Mouse (Mus musculus) intestine, embryonic 14.5 days (tissue): ENCODE data around the gene Gm49416. TPM values are rescaled to one million over a fixed set of nuclear protein-coding genes. Genes with fewer than 3 reads are reported as not detected.

Experiments used
- ATAC-seq: fragments of 200-750 bp; cut with Nextera tagmentation; replicated peaks from 2 replicates; pipeline ENCODE4 v1.8.0; 2017; ENCODE audit warnings: low read depth, moderate number of reproducible peaks, moderate TSS enrichment, moderate library complexity; ENCODE audit not compliant: low FRiP score, low TSS enrichment
- DNase-seq: peaks from one replicate; pipeline ENCODE4 v3.0.0-alpha.2; 2018; ENCODE audit warnings: low spot score
- H3K27ac ChIP-seq: fragments of 300-500 bp; sonication (generic); 2 replicates; pipeline ENCODE4 v1.5.1; 2014; ENCODE audit warnings: low read depth, mild to moderate bottlenecking, control low read depth
- H3K27me3 ChIP-seq: fragments of 300-500 bp; sonication (generic); replicated peaks from 2 replicates; pipeline ENCODE4 v1.6.1; 2014; ENCODE audit warnings: low read length, control low read depth; ENCODE audit not compliant: control insufficient read depth, insufficient read depth
- H3K36me3 ChIP-seq: fragments of 300-500 bp; sonication (generic); 2 replicates; pipeline ENCODE4 v1.6.1; 2014; ENCODE audit warnings: low read length, control low read depth; ENCODE audit not compliant: control insufficient read depth, insufficient read depth
- H3K4me1 ChIP-seq: fragments of 300-500 bp; sonication (generic); replicated peaks from 2 replicates; pipeline ENCODE4 v1.6.1; 2014; ENCODE audit warnings: low read length, control low read depth, mixed read lengths; ENCODE audit not compliant: control insufficient read depth, insufficient read depth
- H3K4me2 ChIP-seq: fragments of 300-500 bp; sonication (generic); 2 replicates; pipeline ENCODE4 v1.6.1; 2014; ENCODE audit warnings: low read length
- H3K4me3 ChIP-seq: fragments of 300-500 bp; sonication (generic); 2 replicates; pipeline ENCODE4 v1.5.1; 2014; ENCODE audit warnings: low read depth, low read length, control low read depth, mixed read lengths
- H3K9ac ChIP-seq: fragments of 300-500 bp; sonication (generic); 2 replicates; pipeline ENCODE4 v1.6.1; 2014; ENCODE audit warnings: mild to moderate bottlenecking, low read length
- H3K9me3 ChIP-seq: fragments of 300-500 bp; sonication (generic); 2 replicates; pipeline ENCODE4 v1.6.1; 2016; ENCODE audit warnings: low read length, control low read depth; ENCODE audit not compliant: control insufficient read depth
- WGBS: fragments of 180-500 bp; shearing (Covaris S2); extraction: QIAGEN DNeasy Blood & Tissue Kit; methylation state at CpG from one replicate; pipeline ENCODE4 v1.1.7; 2014; 5-methylcytosine and 5-hydroxymethylcytosine counted together
- polyA plus RNA-seq: library from polyadenylated mRNA; unstranded; fragments of >200 nt; fragmentation: Nextera tagmentation; extraction: Ambion mirVana; gene quantifications from 2 replicates; pipeline ENCODE4 v1.2.1, GENCODE M21; 2014

The Gm49416 gene
- polyA plus RNA-seq, 1 experiment from 2014 or later, result not detected

GRCm38 (mm10) chr19:8898576-8898975 is 9.8 kb downstream of the Gm49416 start:
- peak overlapping the region; percentile 85 for H3K4me2 ChIP-seq
- 4% methylated on average over 13 of the region's 13 CpGs for WGBS
- peaks cover 43% of the 10 kb centered on the region for H3K36me3 ChIP-seq
- DNase-seq (no peak), ATAC-seq (no peak)
- no peaks in the 10 kb centered on the region for H3K9me3 ChIP-seq
- peaks cover 21% of the 10 kb centered on the region for H3K4me1 ChIP-seq
- H3K4me3 ChIP-seq, result peak overlapping the region; percentile 96
- H3K27ac ChIP-seq, result peak overlapping the region; percentile 84
- peak overlapping the region; percentile 97 for H3K9ac ChIP-seq
- no peaks in the 10 kb centered on the region for H3K27me3 ChIP-seq

DNA sequence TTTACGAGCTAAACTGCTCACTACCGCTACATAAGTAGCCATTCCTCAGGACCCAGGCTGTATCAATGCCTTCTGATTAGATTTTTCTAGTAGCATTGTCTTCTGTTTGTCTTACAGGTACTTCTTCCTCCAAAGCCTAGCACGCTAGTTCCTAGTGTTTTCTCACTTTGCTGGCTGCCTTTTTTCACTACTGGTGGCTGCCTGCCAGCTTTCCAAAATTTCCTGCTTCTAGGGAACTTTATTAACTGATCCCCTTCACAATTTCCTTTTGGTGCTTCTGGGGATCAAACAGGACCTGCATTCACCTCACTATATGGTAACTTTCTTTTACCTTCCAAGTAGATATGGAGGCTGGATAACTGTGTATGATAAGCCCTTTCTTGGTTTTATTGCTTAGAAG is 10.4 kb downstream of the Gm49416 start:
- H3K9me3 ChIP-seq, result no peaks in the 10 kb centered on the region
- peak overlapping the region; percentile 96 for H3K4me3 ChIP-seq
- 0 out of 2 replicates have a peak overlapping the region, but pooled peaks have one; percentile 0 for H3K27ac ChIP-seq
- no peak for ATAC-seq
- H3K9ac ChIP-seq, result peak overlapping the region; percentile 97
- H3K4me2 ChIP-seq, result peak overlapping the region; percentile 85
- no peaks in the 10 kb centered on the region for H3K27me3 ChIP-seq
- no peak for DNase-seq
- WGBS, result 39% methylated on average over 3 of the region's 3 CpGs
- peaks cover 21% of the 10 kb centered on the region for H3K4me1 ChIP-seq
- peaks cover 47% of the 10 kb centered on the region for H3K36me3 ChIP-seq

GRCm38 (mm10) chr19:8903412-8903811 is 14.7 kb downstream of the Gm49416 start:
- Histone ChIP-seq H3K9me3 (no peaks in the 10 kb centered on the region), H3K4me3 (no peak overlapping the region), H3K9ac (no peak overlapping the region), H3K27me3 (no peaks in the 10 kb centered on the region), H3K36me3 (peaks cover 63% of the 10 kb centered on the region), H3K4me1 (peaks cover 12% of the 10 kb centered on the region), H3K27ac (no peak overlapping the region), H3K4me2 (no peak overlapping the region)
- 95% methylated on average over 5 of the region's 5 CpGs for WGBS
- DNase-seq (no peak), ATAC-seq (no peak)

DNA sequence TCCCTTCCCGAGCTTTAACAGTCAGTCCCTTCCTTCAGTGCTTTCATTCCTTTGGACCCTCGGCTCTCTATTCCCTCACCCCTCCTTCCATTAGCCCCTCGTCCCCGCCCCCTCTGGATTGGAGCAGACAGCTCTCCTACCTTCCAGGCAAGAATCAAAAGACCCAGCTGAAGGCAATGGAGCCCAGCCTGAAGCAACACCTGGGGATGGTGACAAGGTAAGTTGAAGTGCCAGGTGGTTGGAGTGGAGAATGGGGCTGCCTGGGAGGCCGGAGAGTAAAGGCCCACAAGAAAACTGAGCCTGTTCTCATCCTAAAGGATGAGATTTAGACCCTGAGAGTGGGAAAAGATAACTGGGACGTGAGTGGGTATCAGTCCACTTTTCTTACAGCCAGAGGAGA is 19.8 kb downstream of the Gm49416 start:
- WGBS, result 90% methylated on average over 6 of the region's 6 CpGs
- H3K27me3 ChIP-seq, result no peaks in the 10 kb centered on the region
- ATAC-seq (no peak), DNase-seq (no peak)
- no peak overlapping the region for H3K4me2 ChIP-seq
- no peaks in the 10 kb centered on the region for H3K9me3 ChIP-seq
- H3K4me3 ChIP-seq, result no peak overlapping the region
- no peak overlapping the region for H3K9ac ChIP-seq
- peaks cover 97% of the 10 kb centered on the region for H3K36me3 ChIP-seq
- no peaks in the 10 kb centered on the region for H3K4me1 ChIP-seq
- no peak overlapping the region for H3K27ac ChIP-seq

- no peaks in the 10 kb centered on the region for H3K9me3 ChIP-seq
Measured at GRCm38 (mm10) chr19:8911810-8912209, 23.1 kb downstream of the Gm49416 start.

GRCm38 (mm10) chr19:8914212-8914611 is 25.5 kb downstream of the Gm49416 start:
- no peaks in the 10 kb centered on the region for H3K4me1 ChIP-seq
- 95% methylated on average over 3 of the region's 3 CpGs for WGBS
- no peak for ATAC-seq

More at GRCm38 (mm10) chr19:8911810-8912209, 23.1 kb downstream of the Gm49416 start:
- 93% methylated on average over 5 of the region's 5 CpGs for WGBS
- H3K4me2 ChIP-seq, result no peak overlapping the region
- ATAC-seq (no peak), DNase-seq (no peak)
- peaks cover 100% of the 10 kb centered on the region for H3K36me3 ChIP-seq
- no peaks in the 10 kb centered on the region for H3K27me3 ChIP-seq
- H3K4me3 ChIP-seq, result no peak overlapping the region
- no peak overlapping the region for H3K9ac ChIP-seq
- no peaks in the 10 kb centered on the region for H3K4me1 ChIP-seq
- H3K27ac ChIP-seq, result no peak overlapping the region

DNA sequence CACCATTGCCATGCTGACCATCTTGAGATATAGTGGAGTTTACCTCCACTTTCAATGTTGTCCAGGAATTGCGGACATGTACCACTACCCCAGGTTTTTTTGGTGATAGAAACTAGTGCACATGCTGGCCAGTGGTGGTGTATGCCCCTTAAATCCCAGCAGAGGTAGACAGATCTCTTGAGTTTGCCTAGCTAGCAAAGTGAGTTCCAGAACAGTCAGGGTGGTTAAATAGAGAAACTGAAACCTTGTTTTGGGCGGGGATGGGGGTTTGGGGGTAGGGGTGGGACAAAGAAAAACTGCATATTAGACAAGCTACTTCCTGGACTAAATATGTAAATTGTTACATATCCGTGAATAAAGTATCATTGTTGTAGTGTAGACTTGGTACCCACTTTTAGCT is 30.3 kb downstream of the Gm49416 start:
- H3K9ac ChIP-seq, result no peak overlapping the region
- peaks cover 11% of the 10 kb centered on the region for H3K4me1 ChIP-seq
- no peak overlapping the region for H3K4me2 ChIP-seq
- DNase-seq (no peak), ATAC-seq (no peak)
- 90% methylated on average over 3 of the region's 3 CpGs for WGBS
- peaks cover 44% of the 10 kb centered on the region for H3K36me3 ChIP-seq
- no peak overlapping the region for H3K4me3 ChIP-seq
- H3K27ac ChIP-seq, result no peak overlapping the region
- H3K9me3 ChIP-seq, result no peaks in the 10 kb centered on the region
- no peaks in the 10 kb centered on the region for H3K27me3 ChIP-seq

More at GRCm38 (mm10) chr19:8914212-8914611, 25.5 kb downstream of the Gm49416 start:
- H3K9ac ChIP-seq, result no peak overlapping the region
- no peak overlapping the region for H3K4me2 ChIP-seq
- peaks cover 81% of the 10 kb centered on the region for H3K36me3 ChIP-seq
- no peak overlapping the region for H3K4me3 ChIP-seq
- no peaks in the 10 kb centered on the region for H3K27me3 ChIP-seq
- no peaks in the 10 kb centered on the region for H3K9me3 ChIP-seq
- no peak overlapping the region for H3K27ac ChIP-seq
- DNase-seq, result no peak

DNA sequence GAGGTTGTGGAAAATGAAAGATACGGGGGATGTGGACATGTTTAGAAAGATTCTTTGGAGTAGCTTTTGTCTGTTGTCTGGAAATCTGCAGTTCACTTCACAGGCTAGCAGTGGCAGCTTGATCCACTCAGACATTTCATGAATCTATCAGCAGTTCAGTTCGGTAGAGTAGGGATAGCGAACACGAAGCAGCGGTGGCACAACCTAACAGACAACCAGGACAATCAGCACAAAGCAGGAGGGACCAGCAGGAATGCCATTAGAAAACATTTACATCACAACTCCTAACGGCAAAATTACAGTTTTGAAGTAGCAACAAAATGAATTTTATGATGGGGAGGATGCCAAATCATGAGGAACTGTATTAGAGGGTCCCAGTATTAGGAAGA is 31.0 kb downstream of the Gm49416 start:
- Histone ChIP-seq H3K9ac (peak overlapping the region; percentile 78), H3K36me3 (peaks cover 38% of the 10 kb centered on the region)
- 70% methylated on average over 6 of the region's 6 CpGs for WGBS

GRCm38 (mm10) chr19:8920073-8920736 is 31.5 kb downstream of the Gm49416 start, which contains the start of gene B3gat3:
B3gat3 (plus strand) TSS chr19:8920374.
- WGBS, result 2% methylated on average over 40 of the region's 50 CpGs
- peak within 1 kb of the TSS; percentile 87 for H3K4me3 ChIP-seq
- H3K27me3 ChIP-seq, result no peaks in the 10 kb centered on the region
- DNase-seq (peak; percentile 95), ATAC-seq (peak; percentile 98)
- peak within 1 kb of the TSS; percentile 78 for H3K9ac ChIP-seq
- peak within 1 kb of the TSS; percentile 86 for H3K27ac ChIP-seq
- H3K36me3 ChIP-seq, result peaks cover 33% of the 10 kb centered on the region
- peaks cover 11% of the 10 kb centered on the region for H3K4me1 ChIP-seq
- H3K4me2 ChIP-seq, result peak within 1 kb of the TSS; percentile 65
- no peaks in the 10 kb centered on the region for H3K9me3 ChIP-seq

More for the DNA sequence above, 31.0 kb downstream of the Gm49416 start:
- peak overlapping the region; percentile 65 for H3K4me2 ChIP-seq
- H3K27me3 ChIP-seq, result no peaks in the 10 kb centered on the region
- DNase-seq (no peak), ATAC-seq (no peak)
- peak overlapping the region; percentile 86 for H3K27ac ChIP-seq
- no peaks in the 10 kb centered on the region for H3K9me3 ChIP-seq
- H3K4me1 ChIP-seq, result peaks cover 11% of the 10 kb centered on the region
- peak overlapping the region; percentile 87 for H3K4me3 ChIP-seq
